Mouse (Mus musculus) MEL (cell line): ENCODE data around the gene Chadl. TPM values are rescaled to one million over a fixed set of nuclear protein-coding genes. Genes with fewer than 3 reads are reported as not detected.

Experiments
- DNase-seq: peaks from one replicate; pipeline ENCODE4 v3.0.0; 2011; ENCODE audit warnings: low read depth, low spot score
- H3K27ac ChIP-seq: 2 replicates; pipeline ENCODE4 v1.5.1; 2012; ENCODE audit warnings: low read depth, mild to moderate bottlenecking, control low read depth, low read length, moderate library complexity; ENCODE audit not compliant: control insufficient read depth
- H3K27me3 ChIP-seq, 2 experiments: fragments of 150-350 bp in 1 of 2; sonication (generic) in 1 of 2; 2 replicates each; pipeline ENCODE4 v1.6.1; 2012; ENCODE audit warnings: low read length in 2 of 2, mild to moderate bottlenecking in 2 of 2, improper control_type of control experiment in 1 of 2, moderate library complexity in 1 of 2; ENCODE audit not compliant: insufficient read depth in 2 of 2, control insufficient read depth in 1 of 2
- H3K36me3 ChIP-seq, 2 experiments: 2 replicates each; pipeline ENCODE4 v1.6.1; 2012 to 2014; ENCODE audit warnings: low read length in 2 of 2, improper control_type of control experiment in 1 of 2, inconsistent platforms in 1 of 2, mild to moderate bottlenecking in 1 of 2; ENCODE audit not compliant: insufficient read depth in 2 of 2, control insufficient read depth in 1 of 2
- H3K4me1 ChIP-seq, 2 experiments: fragments of 150-350 bp in 1 of 2; sonication (generic) in 1 of 2; 2 replicates each; pipeline ENCODE4 v1.6.1; 2012; ENCODE audit warnings: low read length in 2 of 2, improper control_type of control experiment in 1 of 2, mild to moderate bottlenecking in 1 of 2; ENCODE audit not compliant: insufficient read depth in 2 of 2, control insufficient read depth in 1 of 2
- H3K4me3 ChIP-seq, 2 experiments: fragments of 150-350 bp in 1 of 2; sonication (generic) in 1 of 2; 2 replicates each; pipeline ENCODE4 v1.5.1; 2012; ENCODE audit warnings: low read depth in 2 of 2, low read length in 2 of 2, mild to moderate bottlenecking in 2 of 2, moderate library complexity in 2 of 2, control low read depth in 1 of 2, improper control_type of control experiment in 1 of 2; ENCODE audit not compliant: control insufficient read depth in 1 of 2, insufficient read depth in 1 of 2
- H3K79me2 ChIP-seq: 2 replicates; pipeline ENCODE4 v1.6.1; 2012; ENCODE audit warnings: mild to moderate bottlenecking, low read length, moderate library complexity; ENCODE audit not compliant: control insufficient read depth, poor library complexity, insufficient read depth
- H3K9ac ChIP-seq: 2 replicates; pipeline ENCODE4 v1.6.1; 2012; ENCODE audit warnings: low read depth, mild to moderate bottlenecking, control low read depth, low read length, moderate library complexity; ENCODE audit not compliant: control insufficient read depth, poor library complexity, severe bottlenecking
- H3K9me3 ChIP-seq: fragments of 150-350 bp; sonication (generic); replicated peaks from 2 replicates; pipeline ENCODE4 v1.6.1; 2012; ENCODE audit warnings: mild to moderate bottlenecking, low read length, improper control_type of control experiment, moderate library complexity; ENCODE audit not compliant: insufficient read depth
- BHLHE40 ChIP-seq: IDR thresholded peaks from 2 replicates; pipeline ENCODE4 v1.6.1; 2012; ENCODE audit warnings: low read depth, mild to moderate bottlenecking, inconsistent platforms, low read length, improper control_type of control experiment, borderline replicate concordance
- CHD2 ChIP-seq: IDR thresholded peaks from 2 replicates; pipeline ENCODE4 v1.6.1; 2011; ENCODE audit warnings: low read length, improper control_type of control experiment
- CTCF ChIP-seq, 3 experiments: IDR thresholded peaks in 2 of 3; conservative IDR thresholded peaks in 1 of 3; 2 replicates each; pipeline ENCODE4 v1.5.1; 2011 to 2012; ENCODE audit warnings: low read length in 3 of 3, low read depth in 2 of 3, mild to moderate bottlenecking in 2 of 3, improper control_type of control experiment in 1 of 3, inconsistent platforms in 1 of 3, mixed read lengths in 1 of 3, moderate library complexity in 1 of 3; ENCODE audit not compliant: control insufficient read depth in 1 of 3, insufficient read depth in 1 of 3, poor library complexity in 1 of 3, severe bottlenecking in 1 of 3
- GABPA ChIP-seq: IDR thresholded peaks from 2 replicates; pipeline ENCODE4 v1.6.1; 2012; ENCODE audit warnings: low read depth, mild to moderate bottlenecking, inconsistent platforms, low read length, improper control_type of control experiment, moderate library complexity
- HCFC1 ChIP-seq: IDR thresholded peaks from 2 replicates; pipeline ENCODE4 v1.6.1; 2012; ENCODE audit warnings: low read depth, mild to moderate bottlenecking, inconsistent platforms, low read length, improper control_type of control experiment, moderate library complexity
- MEF2A ChIP-seq: IDR thresholded peaks from 2 replicates; pipeline ENCODE4 v1.6.1; 2014; ENCODE audit warnings: low read depth, mild to moderate bottlenecking, inconsistent platforms, low read length, improper control_type of control experiment; ENCODE audit not compliant: poor library complexity, insufficient replicate concordance, severe bottlenecking; ENCODE audit errors: extremely low read depth
- MXI1 ChIP-seq: IDR thresholded peaks from 2 replicates; pipeline ENCODE4 v1.6.1; 2011; ENCODE audit warnings: mild to moderate bottlenecking, low read depth, low read length, improper control_type of control experiment
- POLR2A ChIP-seq, 2 experiments: IDR thresholded peaks; 2 replicates each; pipeline ENCODE4 v1.6.1; 2011 to 2012; ENCODE audit warnings: low read length in 2 of 2, mild to moderate bottlenecking in 2 of 2, control low read depth in 1 of 2, improper control_type of control experiment in 1 of 2, low read depth in 1 of 2, moderate library complexity in 1 of 2; ENCODE audit not compliant: control insufficient read depth in 1 of 2, insufficient read depth in 1 of 2, poor library complexity in 1 of 2
- POLR2AphosphoS2 ChIP-seq: IDR thresholded peaks from 2 replicates; pipeline ENCODE4 v1.6.1; 2011; ENCODE audit warnings: low read length, improper control_type of control experiment
- RAD21 ChIP-seq: IDR thresholded peaks from 2 replicates; pipeline ENCODE4 v1.6.1; 2011; ENCODE audit warnings: mild to moderate bottlenecking, low read depth, low read length, improper control_type of control experiment
- SMC3 ChIP-seq: IDR thresholded peaks from 2 replicates; pipeline ENCODE4 v1.6.1; 2011; ENCODE audit warnings: low read depth, low read length, improper control_type of control experiment
- TCF12 ChIP-seq: IDR thresholded peaks from 2 replicates; pipeline ENCODE4 v1.6.1; 2014; ENCODE audit warnings: low read depth, mild to moderate bottlenecking, inconsistent platforms, low read length, improper control_type of control experiment, moderate library complexity
- UBTF ChIP-seq: IDR thresholded peaks from 2 replicates; pipeline ENCODE4 v1.6.1; 2012; ENCODE audit warnings: low read depth, mild to moderate bottlenecking, inconsistent platforms, low read length, improper control_type of control experiment, moderate library complexity, borderline replicate concordance; ENCODE audit not compliant: insufficient read depth
- USF2 ChIP-seq, 2 experiments: IDR thresholded peaks; 2 replicates each; pipeline ENCODE4 v1.6.1; 2011 to 2012; ENCODE audit warnings: improper control_type of control experiment in 2 of 2, low read length in 2 of 2, borderline replicate concordance in 1 of 2, inconsistent platforms in 1 of 2, low read depth in 1 of 2, mild to moderate bottlenecking in 1 of 2; ENCODE audit not compliant: insufficient read depth in 1 of 2
- ZC3H11A ChIP-seq: IDR thresholded peaks from 2 replicates; pipeline ENCODE4 v1.6.1; 2012; ENCODE audit warnings: low read depth, mild to moderate bottlenecking, inconsistent platforms, low read length, improper control_type of control experiment
- ZKSCAN1 ChIP-seq: IDR thresholded peaks from 2 replicates; pipeline ENCODE4 v1.6.1; 2012; ENCODE audit warnings: low read depth, mild to moderate bottlenecking, inconsistent platforms, low read length, improper control_type of control experiment, moderate library complexity
- ZNF384 ChIP-seq: IDR thresholded peaks from 2 replicates; pipeline ENCODE4 v1.6.1; 2012; ENCODE audit warnings: low read depth, mild to moderate bottlenecking, inconsistent platforms, low read length, improper control_type of control experiment
- polyA plus RNA-seq, 2 experiments: library from polyadenylated mRNA; stranded (reverse) in 1 of 2; unstranded in 1 of 2; fragments of >175 nt in 1 of 2; fragments of >200 nt in 1 of 2; gene quantifications; 2 replicates each; pipeline versions ENCODE4 v1.2.1 to v1.2.4; 2012; ENCODE audit warnings: low replicate concordance in 2 of 2, low read depth in 1 of 2; ENCODE audit not compliant: insufficient read length in 2 of 2, insufficient read depth in 1 of 2, missing spikeins in 1 of 2
- total RNA-seq: library from RNA; depleted of rRNA; stranded (reverse); fragments of 300-350 nt; gene quantifications from 2 replicates; pipeline ENCODE4 v1.2.3, GENCODE M21; 2012

The Chadl gene
- total and polyA plus RNA-seq, 3 experiments: 0.42 to 0.72 TPM; not detected in 1

GRCm38 (mm10) chr15:81713742-81714141 is 16.7 kb upstream of the Chadl start:
- no peaks in the 10 kb centered on the region for H3K4me1 ChIP-seq
- TF ChIP-seq ZKSCAN1 (no peak), ZNF384 (no peak), HCFC1 (no peak), BHLHE40 (no peak), ZC3H11A (no peak), SMC3 (no peak), RAD21 (no peak), MXI1 (no peak), MEF2A (no peak), CTCF (IDR thresholded peaks at IDR 0.05 in 2 of 3, conservative IDR thresholded peaks at IDR 0.05 in 1 of 3; ENCODE audit: control insufficient read depth in 1 of 3, insufficient read depth in 1 of 3, low read depth in 2 of 3, low read length in 3 of 3, poor library complexity in 1 of 3, severe bottlenecking in 1 of 3) (no peak), CHD2 (no peak), USF2 (IDR thresholded peaks at IDR 0.05; ENCODE audit: borderline replicate concordance in 1 of 2, insufficient read depth in 1 of 2, low read depth in 1 of 2, low read length in 2 of 2) (no peak), GABPA (no peak)
- no peaks in the 10 kb centered on the region for H3K9me3 ChIP-seq
- no peak for DNase-seq
- H3K4me3 ChIP-seq: no peak overlapping the region
- no peaks in the 10 kb centered on the region for H3K27me3 ChIP-seq
- no peak overlapping the region for H3K27ac ChIP-seq
- peaks cover 0 to 37% of the 10 kb centered on the region in 2 experiments; a peak in 2 of 4 replicates for H3K36me3 ChIP-seq
- H3K9ac ChIP-seq: no peak overlapping the region
- no peaks in the 10 kb centered on the region; the same call in 1 of the 2 replicates for H3K79me2 ChIP-seq

- TF ChIP-seq TCF12: no peak
- no peak for TF ChIP-seq POLR2AphosphoS2
- TF ChIP-seq POLR2A (IDR thresholded peaks at IDR 0.05; ENCODE audit: control insufficient read depth in 1 of 2, insufficient read depth in 1 of 2, low read depth in 1 of 2, low read length in 2 of 2, poor library complexity in 1 of 2): peak in 1 of 2 experiments; percentile 17; a peak in 1 of 4 replicates
- no peak for TF ChIP-seq UBTF
- H3K36me3 ChIP-seq: peaks cover 0 to 32% of the 10 kb centered on the region in 2 experiments; a peak in 2 of 4 replicates
- H3K4me3 ChIP-seq: no peak overlapping the region
- no peaks in the 10 kb centered on the region for H3K79me2 ChIP-seq
- H3K27ac ChIP-seq: no peak overlapping the region
- no peaks in the 10 kb centered on the region for H3K9me3 ChIP-seq
- no peaks in the 10 kb centered on the region for H3K4me1 ChIP-seq
- H3K9ac ChIP-seq: no peak overlapping the region
- no peaks in the 10 kb centered on the region for H3K27me3 ChIP-seq
- DNase-seq: no peak
Measured at GRCm38 (mm10) chr15:81710801-81711200, 13.7 kb upstream of the Chadl start.
